Mouse (Mus musculus) erythroblast, adult 5-6 weeks (primary cell): Measurements from ENCODE around the gene Asb9. TPM values are rescaled to one million over a fixed set of nuclear protein-coding genes. Genes with fewer than 3 reads are reported as not detected.

ENCODE experiments used
- ATAC-seq: replicated peaks from 2 replicates; pipeline ENCODE4 v1.8.0; 2016; ENCODE audit warnings: moderate number of reproducible peaks, mild to moderate bottlenecking, moderate TSS enrichment, inconsistent platforms; ENCODE audit not compliant: poor library complexity, low FRiP score, severe bottlenecking
- total RNA-seq, 2 experiments: library from RNA; stranded (forward) in 1 of 2; stranded (reverse) in 1 of 2; fragments of 150-400 nt in 1 of 2; fragments of 200-764, 138-1000 nt in 1 of 2; gene quantifications; 2 replicates each; pipeline versions ENCODE4 v1.2.3 to v1.2.4; 2015 to 2017; ENCODE audit warnings: low replicate concordance in 2 of 2

Gene Asb9
- not detected in 2 replicates for total RNA-seq (2015; ENCODE audit: low replicate concordance)
- not detected in 2 replicates for total RNA-seq (2017; ENCODE audit: low replicate concordance)

- ATAC-seq: no peak
These were observed at the start of gene Asb9 for GRCm38 (mm10) chrX:164505709-164506498. Gene Asb9 (plus strand): TSS chrX:164506327.

DNA sequence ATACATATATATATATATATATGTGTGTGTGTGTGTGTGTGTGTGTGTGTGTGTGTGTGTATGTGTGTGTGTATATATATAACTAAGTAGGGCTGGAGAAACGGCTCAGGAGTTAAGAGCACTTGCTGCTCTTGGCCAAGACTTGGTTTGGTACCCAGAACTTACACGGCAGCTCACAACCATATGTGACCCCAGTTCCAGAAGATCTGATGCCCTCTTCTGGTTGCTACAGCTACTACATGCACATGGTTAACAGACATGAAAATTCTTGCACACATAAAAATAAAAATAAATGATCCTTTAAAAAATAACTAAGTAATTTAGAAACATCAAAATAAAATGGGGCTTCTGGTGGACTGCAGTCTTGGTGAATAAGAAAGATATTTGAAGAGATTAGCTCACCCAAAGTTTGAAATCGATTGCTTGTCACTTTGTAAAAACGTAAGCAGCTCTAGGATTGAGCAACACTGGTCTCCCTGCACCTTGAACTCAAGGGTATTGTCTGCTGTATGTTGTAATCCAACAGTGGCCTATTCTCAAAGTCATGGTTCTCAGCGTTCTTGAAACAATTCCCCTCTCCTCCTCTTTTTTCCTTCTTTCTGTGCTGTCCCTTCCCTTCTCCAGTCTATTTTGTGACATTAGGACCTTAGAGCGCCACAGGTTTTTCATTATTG, 46.8 kb upstream of the Asb9 start:
- ATAC-seq: no peak

GRCm38 (mm10) chrX:164502258-164502657, 3.9 kb upstream of the Asb9 start:
- ATAC-seq: no peak

GRCm38 (mm10) chrX:164507068-164507467, 941 bp downstream of the Asb9 start:
- ATAC-seq: no peak

- no peak for ATAC-seq
These were observed 2.6 kb downstream of the Asb9 start for GRCm38 (mm10) chrX:164508728-164509127.

DNA sequence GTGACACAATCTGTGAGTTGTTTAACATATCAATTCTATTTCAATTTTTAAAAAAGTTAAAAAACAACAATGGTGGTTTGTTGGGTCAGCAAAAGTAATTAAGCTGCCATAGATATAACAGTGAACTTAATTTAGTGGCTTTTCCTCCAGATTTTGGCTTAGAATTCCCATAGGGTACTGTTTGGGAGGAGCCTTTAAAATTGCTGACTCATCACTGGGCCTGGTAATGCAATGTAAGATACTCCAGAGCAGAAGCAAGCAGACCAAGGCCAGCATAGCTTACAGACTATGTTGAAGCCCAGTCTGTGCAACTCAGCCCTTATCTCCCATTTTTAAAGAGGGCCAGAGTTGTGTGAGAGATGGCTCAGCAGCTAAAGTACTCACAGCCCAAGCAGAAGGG, 16.0 kb downstream of the Asb9 start:
- ATAC-seq: no peak

DNA sequence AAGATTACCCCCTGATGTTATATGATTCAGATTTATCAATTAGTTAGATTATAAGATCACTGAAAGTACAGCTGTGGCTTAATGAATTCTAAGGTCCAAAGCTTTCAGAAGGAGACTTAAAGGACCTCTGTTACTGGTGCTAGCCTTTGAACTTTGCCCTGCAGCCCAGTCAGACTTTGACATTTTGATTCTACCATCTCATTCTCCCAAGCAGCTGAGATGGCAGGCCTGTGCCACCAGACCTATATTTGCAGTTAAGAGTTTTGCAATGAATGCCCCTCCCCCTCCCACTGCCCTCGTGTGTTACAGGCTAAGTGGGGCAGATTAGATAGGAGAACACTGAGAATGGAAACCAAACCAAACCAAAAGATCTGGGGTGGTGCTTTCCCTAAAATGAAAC, 20.4 kb downstream of the Asb9 start:
- ATAC-seq: no peak

DNA sequence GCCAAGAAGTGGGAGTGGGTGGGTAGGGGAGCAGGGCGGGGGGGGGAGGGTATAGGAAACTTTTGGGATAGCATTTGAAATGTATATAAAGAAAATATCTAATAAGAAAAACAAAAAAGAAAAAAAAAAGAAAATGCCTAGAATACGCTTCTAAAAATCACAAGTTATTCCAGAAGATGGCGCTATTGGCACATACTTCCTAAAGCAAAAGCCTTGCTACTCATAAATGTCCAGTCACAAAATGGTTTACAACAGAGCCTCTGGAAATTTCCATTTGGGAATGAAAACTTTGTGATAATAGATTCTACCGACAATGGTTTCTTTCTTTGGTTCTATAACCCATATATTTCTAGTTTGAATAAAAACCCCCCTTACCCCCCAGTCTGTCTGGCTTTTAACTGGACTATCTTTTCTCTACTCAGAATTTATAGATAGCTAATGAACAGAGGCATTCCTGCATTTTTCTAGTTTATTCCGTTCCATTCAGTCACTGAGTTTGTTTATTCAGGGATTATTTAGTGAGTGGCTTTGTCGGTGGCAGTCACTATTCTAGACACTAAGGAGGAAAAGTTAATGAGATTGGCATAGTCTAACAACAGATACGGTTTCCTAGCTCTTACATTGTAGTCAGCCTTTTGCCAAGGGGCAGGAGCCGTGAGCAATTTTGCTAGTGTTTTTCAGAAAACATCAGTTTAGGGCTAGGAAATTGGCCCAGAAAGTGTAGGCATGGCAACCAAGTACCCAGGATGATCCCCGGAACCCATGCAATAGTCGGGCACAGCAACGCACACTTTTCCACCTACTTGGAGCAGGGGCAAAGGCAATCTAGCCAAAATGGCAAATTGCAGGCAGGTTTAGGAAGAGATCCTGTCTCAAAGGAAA, 35.5 kb downstream of the Asb9 start:
- ATAC-seq: no peak

- ATAC-seq: no peak
These were observed 64.1 kb downstream of the Asb9 start for GRCm38 (mm10) chrX:164570195-164570594.

DNA sequence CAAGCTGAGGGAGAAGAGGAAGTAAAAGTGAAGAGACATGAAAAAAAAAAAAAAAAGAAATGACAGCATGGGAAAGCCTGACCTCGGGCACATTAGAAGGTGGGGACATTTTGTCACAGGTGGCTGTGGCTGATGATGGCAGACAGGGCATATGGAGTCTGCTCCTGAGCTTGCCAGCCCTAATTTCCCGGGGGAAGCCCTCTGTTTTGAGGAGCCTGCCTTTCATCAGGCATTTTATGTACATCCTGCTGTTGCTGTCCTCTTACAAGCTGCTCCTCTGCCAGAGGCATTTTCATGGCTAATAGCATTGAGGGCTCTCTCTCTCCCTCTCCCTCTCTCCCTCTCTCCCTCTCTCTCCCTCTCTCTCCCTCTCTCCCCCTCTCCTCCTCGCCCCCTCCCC, 70.8 kb downstream of the Asb9 start:
- ATAC-seq: no peak

Other genes starting within 250 kb of the Asb9 start
- 3.6 and 4.6 TPM in 2 replicates for gene Bmx, start 248.1 kb upstream of the Asb9 start, total RNA-seq (2015; ENCODE audit: low replicate concordance)
- 3.9 and 5.3 TPM in 2 replicates for gene Bmx, start 248.1 kb upstream of the Asb9 start, total RNA-seq (2017; ENCODE audit: low replicate concordance)
- 1.9 and 7.7 TPM in 2 replicates for gene Pir, start 237.0 kb upstream of the Asb9 start, total RNA-seq (2015; ENCODE audit: low replicate concordance)
- gene Pir, start 237.0 kb upstream of the Asb9 start, total RNA-seq (2017; ENCODE audit: low replicate concordance): 10.1 and 11.4 TPM in 2 replicates
- 6.7 and 14.8 TPM in 2 replicates for gene Vegfd, start 132.9 kb upstream of the Asb9 start, total RNA-seq (2015; ENCODE audit: low replicate concordance)
- 3.4 and 4.6 TPM in 2 replicates for gene Vegfd, start 132.9 kb upstream of the Asb9 start, total RNA-seq (2017; ENCODE audit: low replicate concordance)
- gene Piga, start 86.5 kb upstream of the Asb9 start, total RNA-seq (2015; ENCODE audit: low replicate concordance): 29.9 and 38.6 TPM in 2 replicates
- 34.5 and 55.8 TPM in 2 replicates for gene Piga, start 86.5 kb upstream of the Asb9 start, total RNA-seq (2017; ENCODE audit: low replicate concordance)
- gene Asb11, start 69.3 kb upstream of the Asb9 start, total RNA-seq (2015; ENCODE audit: low replicate concordance): not detected in 2 replicates
- gene Asb11, start 69.3 kb upstream of the Asb9 start, total RNA-seq (2017; ENCODE audit: low replicate concordance): 0.77 and 3.3 TPM in 2 replicates